Mouse (Mus musculus) kidney, embryonic 15.5 days (tissue): Measurements from ENCODE around the gene Gfpt2. TPM values are rescaled to one million over a fixed set of nuclear protein-coding genes. Genes with fewer than 3 reads are reported as not detected.
"Not testable (repeated sequence)": the region's sequence is repeated elsewhere in the genome, so short reads cannot be mapped to it uniquely, and the experiment has no call there.

Source experiments
- ATAC-seq: fragments of 200-750 bp; cut with Nextera tagmentation; replicated peaks from 2 replicates; pipeline ENCODE4 v1.8.0; 2017; ENCODE audit warnings: moderate TSS enrichment; ENCODE audit not compliant: low FRiP score
- H3K27ac ChIP-seq: fragments of 300-500 bp; sonication (generic); 2 replicates; pipeline ENCODE4 v1.5.1; 2015; ENCODE audit warnings: mild to moderate bottlenecking, inconsistent platforms
- H3K27me3 ChIP-seq: fragments of 300-500 bp; sonication (generic); 2 replicates; pipeline ENCODE4 v1.6.1; 2015; ENCODE audit warnings: inconsistent platforms
- H3K36me3 ChIP-seq: fragments of 300-500 bp; sonication (generic); 2 replicates; pipeline ENCODE4 v1.6.1; 2015; ENCODE audit warnings: inconsistent platforms
- H3K4me1 ChIP-seq: fragments of 300-500 bp; sonication (generic); 2 replicates; pipeline ENCODE4 v1.6.1; 2015; ENCODE audit warnings: inconsistent platforms
- H3K4me2 ChIP-seq: fragments of 300-500 bp; sonication (generic); 2 replicates; pipeline ENCODE4 v1.6.1; 2015; ENCODE audit warnings: moderate library complexity, mild to moderate bottlenecking, inconsistent platforms
- H3K4me3 ChIP-seq: fragments of 300-500 bp; sonication (generic); replicated peaks from 2 replicates; pipeline ENCODE4 v1.5.1; 2015; ENCODE audit warnings: mild to moderate bottlenecking, inconsistent platforms
- H3K9ac ChIP-seq: fragments of 300-500 bp; sonication (generic); 2 replicates; pipeline ENCODE4 v1.6.1; 2015; ENCODE audit warnings: mild to moderate bottlenecking, inconsistent platforms
- H3K9me3 ChIP-seq: fragments of 300-500 bp; sonication (generic); replicated peaks from 2 replicates; pipeline ENCODE4 v1.6.1; 2016; ENCODE audit warnings: inconsistent platforms
- WGBS: fragments of 180-500 bp; shearing (Covaris S2); methylation state at CpG from one replicate; pipeline ENCODE4 v1.1.7; 2015; ENCODE audit warnings: mixed read lengths; 5-methylcytosine and 5-hydroxymethylcytosine counted together
- polyA plus RNA-seq: library from polyadenylated mRNA; unstranded; fragments of >200 nt; fragmentation: Nextera tagmentation; extraction: Ambion mirVana; gene quantifications from 2 replicates; pipeline ENCODE4 v1.2.1, GENCODE M21; 2015

Gfpt2 gene
- polyA plus RNA-seq, 1 experiment from 2014 or later, result 12.4 TPM

DNA sequence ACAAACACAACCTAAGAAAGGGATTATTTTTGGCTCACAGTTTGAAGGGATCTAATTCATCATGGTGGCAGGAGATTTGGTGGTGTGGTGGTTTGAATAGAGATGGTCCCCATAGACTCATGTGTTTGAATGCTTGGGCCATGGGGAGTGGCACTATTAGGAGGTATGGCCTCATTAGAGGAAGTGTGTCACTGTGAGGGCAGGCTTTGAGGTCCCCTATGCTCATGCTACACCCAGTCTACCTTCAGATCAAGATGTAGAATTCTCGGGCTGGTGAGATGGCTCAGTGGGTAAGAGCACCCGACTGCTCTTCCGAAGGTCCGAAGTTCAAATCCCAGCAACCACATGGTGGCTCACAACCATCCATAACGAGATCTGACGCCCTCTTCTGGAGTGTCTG is 26.5 kb upstream of the Gfpt2 start:
- not testable (repeated sequence) for H3K4me2 ChIP-seq, H3K36me3 ChIP-seq, H3K9me3 ChIP-seq, H3K9ac ChIP-seq, H3K4me3 ChIP-seq, H3K27ac ChIP-seq, ATAC-seq, H3K27me3 ChIP-seq
- peaks cover 18% of the 10 kb centered on the region for H3K4me1 ChIP-seq
- 93% methylated on average over 5 of the region's 6 CpGs for WGBS

DNA sequence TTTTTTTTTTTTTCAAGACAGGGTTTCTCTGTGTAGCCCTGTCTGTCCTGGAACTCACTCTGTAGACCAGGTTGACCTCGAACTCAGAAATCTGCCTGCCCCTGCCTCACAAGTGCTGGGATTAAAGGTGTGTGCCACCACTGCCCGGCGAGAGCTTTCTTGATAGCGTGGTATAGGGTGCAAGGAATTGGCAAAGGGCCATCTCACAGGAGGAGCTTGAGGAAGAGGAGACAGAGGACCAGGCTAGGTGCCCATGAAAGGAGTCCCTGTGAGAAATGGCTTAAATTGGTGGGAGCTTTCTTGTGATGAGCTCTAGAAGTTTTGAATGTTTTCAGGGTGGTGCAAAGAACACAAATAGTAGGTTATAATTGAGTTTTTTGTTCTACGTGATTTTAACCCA is 25.2 kb upstream of the Gfpt2 start:
- H3K27me3 ChIP-seq, result no peaks in the 10 kb centered on the region
- no peak for ATAC-seq

DNA sequence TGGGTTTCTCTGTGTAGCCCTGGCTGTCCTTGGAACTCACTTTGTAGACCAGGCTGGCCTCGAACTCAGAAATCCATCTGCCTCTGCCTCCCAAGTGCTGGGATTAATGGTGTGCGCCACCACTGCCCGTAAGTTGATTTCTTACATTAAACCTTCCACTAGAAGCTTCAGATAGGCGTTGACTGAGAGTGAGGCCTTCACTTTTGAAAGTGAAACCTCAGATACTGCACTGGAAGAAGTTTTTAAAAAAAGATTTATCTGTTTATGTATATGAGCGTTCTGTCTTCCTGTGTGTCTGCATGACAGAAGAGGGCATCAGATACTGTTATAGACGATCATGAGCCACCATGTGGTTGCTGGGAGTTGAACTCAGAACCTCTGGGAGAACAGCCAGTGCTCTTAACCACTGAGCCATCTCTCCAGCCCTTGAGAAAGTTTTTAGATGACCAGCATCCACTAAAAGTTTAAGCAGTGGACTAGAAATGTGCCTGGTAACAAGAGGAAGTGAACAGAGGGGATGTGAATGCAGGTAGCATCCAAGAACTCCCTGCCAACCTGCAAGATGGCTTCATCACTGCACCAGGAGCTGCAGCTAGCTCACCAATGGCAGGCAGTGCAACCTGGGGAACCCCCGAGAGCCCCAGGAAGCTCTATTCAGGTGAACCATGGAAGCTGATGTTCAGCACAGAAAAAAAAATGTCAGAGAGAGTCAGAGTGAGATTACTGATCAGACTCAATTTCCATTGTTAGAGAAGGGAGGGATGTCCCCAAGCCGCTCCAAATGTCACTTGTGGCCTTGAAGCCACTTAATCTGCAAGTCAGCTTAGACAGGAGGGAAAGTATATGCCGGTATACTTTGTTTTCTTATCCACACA is 23.1 kb upstream of the Gfpt2 start:
- WGBS, result 77% methylated on average over 9 of the region's 9 CpGs
- Histone ChIP-seq H3K36me3 (no peaks in the 10 kb centered on the region), H3K4me3 (no peak overlapping the region), H3K4me1 (no peaks in the 10 kb centered on the region), H3K27ac (no peak overlapping the region), H3K4me2 (no peak overlapping the region), H3K27me3 (no peaks in the 10 kb centered on the region), H3K9me3 (no peaks in the 10 kb centered on the region), H3K9ac (no peak overlapping the region)
- ATAC-seq, result no peak

More for the DNA sequence above, 25.2 kb upstream of the Gfpt2 start:
- Histone ChIP-seq H3K27ac (no peak overlapping the region), H3K4me2 (no peak overlapping the region), H3K36me3 (no peaks in the 10 kb centered on the region), H3K4me1 (peaks cover 12% of the 10 kb centered on the region), H3K9ac (no peak overlapping the region), H3K9me3 (no peaks in the 10 kb centered on the region), H3K4me3 (no peak overlapping the region)
- WGBS, result 95% methylated on average over 5 of the region's 5 CpGs

DNA sequence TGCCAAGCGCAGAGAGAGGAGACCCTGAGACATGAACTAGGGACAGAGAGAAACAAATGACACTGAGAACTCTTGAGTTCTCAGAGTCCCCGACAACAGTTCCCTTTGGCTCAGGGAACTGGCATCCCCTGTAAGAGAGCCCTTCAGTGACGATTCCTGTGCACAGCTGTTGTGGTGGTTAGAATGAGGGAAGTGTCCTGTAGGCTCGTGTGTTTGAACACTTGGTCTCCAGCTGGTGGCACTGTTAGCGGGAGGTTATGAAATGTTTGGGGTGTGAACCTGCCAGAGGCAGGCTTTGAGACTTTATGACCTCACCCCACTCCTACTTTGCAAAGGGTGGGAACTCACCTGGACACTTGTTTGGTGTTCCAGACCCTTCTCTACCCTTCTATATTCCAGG is 21.7 kb upstream of the Gfpt2 start:
- Histone ChIP-seq H3K4me3 (no peak overlapping the region), H3K27ac (no peak overlapping the region), H3K36me3 (no peaks in the 10 kb centered on the region), H3K4me2 (no peak overlapping the region), H3K9me3 (no peaks in the 10 kb centered on the region), H3K9ac (no peak overlapping the region), H3K27me3 (no peaks in the 10 kb centered on the region), H3K4me1 (no peaks in the 10 kb centered on the region)
- ATAC-seq, result no peak
- 63% methylated on average over 5 of the region's 5 CpGs for WGBS

DNA sequence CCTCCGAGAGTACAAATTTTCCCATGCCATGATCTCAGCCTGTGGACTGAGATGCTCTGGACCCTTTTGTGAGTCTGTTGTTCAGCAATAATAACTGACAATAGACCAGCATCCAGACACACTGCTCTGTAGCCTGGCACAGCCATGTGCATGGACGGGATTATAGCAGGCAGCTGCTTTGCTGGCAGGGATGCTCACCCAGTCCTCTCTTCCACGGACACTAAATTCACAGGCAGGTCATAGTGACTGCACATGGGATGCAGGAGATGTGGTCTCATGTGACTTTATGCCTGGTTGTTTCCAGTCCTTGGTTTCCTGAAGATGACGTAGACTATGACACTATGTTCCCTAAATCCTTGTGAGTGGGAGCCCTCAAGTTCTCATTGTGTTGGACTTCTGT is 19.1 kb upstream of the Gfpt2 start:
- H3K4me1 ChIP-seq, result no peaks in the 10 kb centered on the region
- H3K4me2 ChIP-seq, result no peak overlapping the region
- no peaks in the 10 kb centered on the region for H3K27me3 ChIP-seq
- no peak overlapping the region for H3K9ac ChIP-seq
- WGBS, result 82% methylated on average over 4 of the region's 4 CpGs
- ATAC-seq, result no peak
- no peaks in the 10 kb centered on the region for H3K9me3 ChIP-seq
- no peak overlapping the region for H3K4me3 ChIP-seq
- H3K27ac ChIP-seq, result no peak overlapping the region
- no peaks in the 10 kb centered on the region for H3K36me3 ChIP-seq

DNA sequence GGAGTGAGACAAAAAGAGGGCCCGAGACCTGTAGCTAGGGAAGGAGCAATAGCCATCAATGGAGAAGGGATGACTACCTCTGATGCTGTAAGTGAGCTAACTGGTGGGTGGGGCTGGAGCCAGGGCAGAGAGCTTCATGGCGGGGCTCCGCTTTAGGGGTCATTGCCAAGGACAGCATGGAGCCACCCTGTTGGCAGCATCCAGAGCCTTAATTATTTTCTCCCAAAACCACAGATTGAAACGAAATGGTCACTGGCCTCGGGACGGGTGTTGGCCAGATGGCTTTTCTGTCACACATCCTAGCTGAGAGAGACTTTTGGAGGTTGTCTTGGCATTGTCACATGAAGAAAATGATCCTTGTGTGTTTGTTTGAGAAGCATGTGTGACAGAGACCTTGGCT is 15.1 kb upstream of the Gfpt2 start:
- Histone ChIP-seq H3K27ac (no peak overlapping the region), H3K4me2 (no peak overlapping the region), H3K4me1 (peaks cover 6% of the 10 kb centered on the region), H3K9me3 (no peaks in the 10 kb centered on the region), H3K9ac (no peak overlapping the region), H3K4me3 (no peak overlapping the region), H3K27me3 (no peaks in the 10 kb centered on the region), H3K36me3 (no peaks in the 10 kb centered on the region)
- WGBS, result 83% methylated on average over 6 of the region's 6 CpGs
- no peak for ATAC-seq

DNA sequence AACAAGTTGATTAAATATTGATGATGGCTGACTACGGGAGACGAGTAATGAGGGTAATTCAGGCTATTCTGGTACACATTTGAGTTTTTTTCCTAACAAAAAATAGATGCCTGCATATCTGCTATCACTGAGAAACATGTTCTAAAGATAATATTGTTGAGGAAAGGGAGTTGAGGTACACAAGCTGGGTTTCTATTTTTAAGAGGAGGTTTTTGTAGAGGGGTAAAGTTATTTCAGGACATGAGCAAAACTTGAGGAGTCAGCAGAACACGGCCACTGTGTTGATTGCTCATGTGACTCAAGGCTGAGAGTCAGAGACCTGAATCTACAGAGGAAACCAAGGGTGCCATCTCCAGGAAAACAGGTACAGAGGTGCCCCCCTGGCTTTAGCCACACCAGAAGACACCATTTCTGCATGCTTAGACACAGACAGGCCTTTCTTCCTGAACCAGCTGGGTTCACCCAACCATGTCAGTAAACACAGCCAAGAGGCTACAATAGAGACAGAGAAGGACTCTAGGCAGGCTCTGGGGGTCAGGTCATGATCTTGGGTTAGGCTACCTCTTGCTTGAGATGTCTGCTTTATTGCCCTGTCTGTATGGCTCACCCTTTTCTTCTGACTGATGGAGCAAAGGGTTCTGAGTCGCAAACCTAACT is 13.7 kb upstream of the Gfpt2 start:
- H3K9ac ChIP-seq, result no peak overlapping the region
- H3K9me3 ChIP-seq, result no peaks in the 10 kb centered on the region
- peak; percentile 52; the same call in 1 of the 2 replicates for ATAC-seq
- 48% methylated on average over 4 of the region's 4 CpGs for WGBS
- peaks cover 6% of the 10 kb centered on the region for H3K4me1 ChIP-seq
- no peaks in the 10 kb centered on the region for H3K36me3 ChIP-seq
- no peaks in the 10 kb centered on the region for H3K27me3 ChIP-seq
- no peak overlapping the region for H3K27ac ChIP-seq
- H3K4me3 ChIP-seq, result no peak overlapping the region
- no peak overlapping the region for H3K4me2 ChIP-seq

DNA sequence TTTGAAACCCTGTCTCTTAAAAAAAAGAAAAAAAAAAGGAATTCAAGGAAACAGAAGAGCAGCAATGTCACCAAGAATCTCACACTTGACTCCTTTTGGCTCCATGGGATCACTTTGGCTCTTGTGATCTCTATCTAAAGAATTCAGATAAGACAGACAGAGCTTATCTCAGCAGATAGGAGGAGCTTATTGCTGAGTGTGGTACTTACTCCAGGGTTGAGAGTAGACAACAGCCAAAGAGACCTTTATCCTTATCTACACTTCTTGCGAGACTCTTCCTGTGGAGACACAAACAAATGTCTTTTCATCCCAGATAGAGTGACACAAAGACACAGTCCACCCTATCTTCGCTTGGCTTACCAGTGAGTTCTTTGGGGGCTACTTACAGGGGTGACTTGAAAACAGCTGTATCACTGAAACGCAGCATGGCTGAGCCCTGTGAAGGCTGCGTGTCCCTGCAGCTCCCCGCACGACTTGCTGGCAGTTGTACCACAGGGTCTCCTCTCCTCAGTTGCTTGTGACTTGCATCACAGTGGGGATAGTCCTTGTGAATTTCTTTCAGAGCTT is 12.1 kb upstream of the Gfpt2 start:
- H3K27ac ChIP-seq, result no peak overlapping the region
- H3K27me3 ChIP-seq, result no peaks in the 10 kb centered on the region
- no peak overlapping the region for H3K9ac ChIP-seq
- 82% methylated on average over 6 of the region's 6 CpGs for WGBS
- no peaks in the 10 kb centered on the region for H3K36me3 ChIP-seq
- H3K4me3 ChIP-seq, result no peak overlapping the region
- H3K4me2 ChIP-seq, result no peak overlapping the region
- peaks cover 6% of the 10 kb centered on the region for H3K4me1 ChIP-seq
- no peaks in the 10 kb centered on the region for H3K9me3 ChIP-seq
- ATAC-seq, result no peak

DNA sequence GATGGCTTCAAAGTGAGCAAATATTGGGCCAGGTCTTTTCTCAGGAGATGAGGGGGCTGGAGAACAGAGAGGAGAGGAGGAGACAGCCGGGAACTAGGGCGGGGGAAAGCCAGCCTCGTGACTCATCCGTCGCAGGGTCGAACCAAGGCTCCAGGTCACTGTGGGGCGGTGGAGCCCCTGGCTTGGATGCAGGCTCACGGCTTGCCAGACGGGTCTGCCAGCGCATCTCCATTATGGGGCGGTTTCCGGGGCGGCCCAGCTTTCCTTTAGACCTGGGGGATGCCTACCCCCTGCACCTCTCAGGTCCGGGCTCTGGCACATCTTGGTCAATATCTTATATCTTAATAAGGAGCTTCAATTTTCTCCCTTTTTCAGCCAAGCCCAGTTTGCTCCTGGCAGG is 847 bp upstream of the Gfpt2 start:
- ATAC-seq, result no peak; the same call in 1 of the 2 replicates
- H3K4me2 ChIP-seq, result peak overlapping the region; percentile 99
- H3K9ac ChIP-seq, result no peak overlapping the region
- H3K4me1 ChIP-seq, result peaks cover 25% of the 10 kb centered on the region
- H3K27me3 ChIP-seq, result no peaks in the 10 kb centered on the region
- no peaks in the 10 kb centered on the region for H3K9me3 ChIP-seq
- no peak overlapping the region for H3K4me3 ChIP-seq
- no peak overlapping the region for H3K27ac ChIP-seq
- 13% methylated on average over 14 of the region's 14 CpGs for WGBS
- no peaks in the 10 kb centered on the region for H3K36me3 ChIP-seq

DNA sequence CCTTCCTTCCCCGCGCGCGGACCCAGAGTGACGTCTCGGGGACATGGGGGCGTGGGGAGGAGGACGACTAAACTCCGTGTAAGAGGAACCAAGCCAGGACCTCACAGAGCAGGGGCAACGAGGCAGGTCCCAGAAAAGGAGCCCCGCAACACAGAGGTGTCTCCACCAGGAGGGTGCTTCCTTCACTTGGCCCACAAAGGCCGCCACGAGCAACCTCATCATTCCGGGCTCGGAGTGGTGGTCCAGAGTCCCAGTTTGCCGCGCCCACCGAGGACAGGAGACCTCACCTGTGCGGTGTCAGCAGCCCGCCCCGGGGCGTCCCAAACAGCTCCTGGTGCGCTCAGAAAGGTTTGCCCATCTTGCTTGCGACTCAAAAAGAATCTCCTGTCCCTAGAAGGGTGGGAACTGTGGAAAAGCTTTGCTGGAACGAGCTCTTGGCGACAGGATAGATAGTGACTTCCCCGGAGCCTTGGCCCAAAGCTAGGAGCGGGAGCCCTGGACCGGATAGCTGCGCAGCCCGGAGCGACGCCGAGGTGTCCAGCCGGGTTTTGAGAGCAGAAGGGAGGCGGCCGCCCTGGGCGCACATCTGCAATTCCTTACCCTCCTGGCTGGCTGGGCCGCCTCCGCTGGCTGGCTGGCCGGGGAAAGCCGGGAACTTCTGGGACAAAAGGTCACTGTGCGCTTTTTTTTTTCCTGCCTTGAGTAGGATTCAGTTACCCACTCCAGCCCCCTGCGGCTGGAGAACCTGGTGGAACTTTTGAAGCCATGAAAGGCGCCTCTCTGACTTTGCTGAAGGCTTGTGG is 565 bp downstream of the Gfpt2 start:
- Histone ChIP-seq H3K27ac (peak overlapping the region; percentile 66), H3K27me3 (no peaks in the 10 kb centered on the region), H3K4me1 (peaks cover 25% of the 10 kb centered on the region), H3K4me2 (peak overlapping the region; percentile 99), H3K36me3 (no peaks in the 10 kb centered on the region), H3K4me3 (peak overlapping the region; percentile 57), H3K9ac (peak overlapping the region; percentile 62), H3K9me3 (no peaks in the 10 kb centered on the region)
- under 1% methylated on average over 43 of the region's 45 CpGs for WGBS
- ATAC-seq, result peak; percentile 72

DNA sequence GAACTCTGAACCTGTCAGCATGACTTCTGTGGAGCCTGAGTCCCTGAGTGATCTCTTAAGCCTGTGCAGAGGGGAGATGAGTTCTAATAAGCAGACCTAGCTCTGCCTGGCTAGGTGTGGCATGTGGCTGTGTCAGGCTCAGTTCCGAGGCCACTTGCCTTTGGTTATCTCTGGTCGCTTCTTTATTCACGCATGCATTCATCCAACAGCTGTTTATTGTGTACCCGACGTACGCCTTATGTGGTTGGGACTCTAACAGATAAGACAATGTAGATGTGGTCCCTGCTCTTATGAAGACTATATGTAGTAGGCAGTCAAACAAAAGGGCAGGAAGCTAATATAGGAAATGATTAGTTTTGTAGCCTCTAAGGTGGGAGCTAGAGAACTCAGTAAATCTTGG is 5.0 kb downstream of the Gfpt2 start:
- Histone ChIP-seq H3K27ac (no peak overlapping the region), H3K9ac (no peak overlapping the region), H3K4me2 (no peak overlapping the region), H3K4me1 (peaks cover 26% of the 10 kb centered on the region), H3K4me3 (no peak overlapping the region), H3K36me3 (0 out of 2 replicates have a peak, but pooled peaks cover 3% of the 10 kb centered on the region), H3K27me3 (no peaks in the 10 kb centered on the region), H3K9me3 (no peaks in the 10 kb centered on the region)
- no peak for ATAC-seq
- 93% methylated on average over 6 of the region's 6 CpGs for WGBS

DNA sequence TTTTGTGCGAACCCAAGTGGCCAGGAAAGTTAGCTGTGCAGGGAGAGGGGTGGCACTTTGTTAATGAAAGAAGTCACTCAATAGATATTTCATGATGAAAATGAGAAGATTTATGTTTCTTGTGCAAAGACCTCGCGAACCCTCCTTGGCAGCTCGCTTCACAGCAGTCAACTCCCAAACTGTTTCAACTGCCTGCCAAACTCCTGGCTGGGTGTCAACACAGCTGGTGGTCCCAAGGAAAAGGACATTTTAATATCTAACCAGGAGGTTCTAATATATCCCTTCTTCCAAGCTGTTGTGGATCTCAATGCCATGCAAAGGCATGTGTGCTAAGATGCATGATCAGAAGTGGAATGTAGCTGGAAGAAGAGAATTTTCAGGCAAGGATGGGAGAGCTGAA is 7.5 kb downstream of the Gfpt2 start:
- WGBS, result 44% methylated on average over 4 of the region's 4 CpGs
- H3K4me2 ChIP-seq, result no peak overlapping the region
- H3K4me3 ChIP-seq, result no peak overlapping the region
- H3K27ac ChIP-seq, result no peak overlapping the region
- no peak overlapping the region for H3K9ac ChIP-seq
- 0 out of 2 replicates have a peak, but pooled peaks cover 3% of the 10 kb centered on the region for H3K36me3 ChIP-seq
- H3K9me3 ChIP-seq, result no peaks in the 10 kb centered on the region
- H3K4me1 ChIP-seq, result peaks cover 10% of the 10 kb centered on the region
- no peak for ATAC-seq
- H3K27me3 ChIP-seq, result no peaks in the 10 kb centered on the region
